Mouse (Mus musculus) c-Kit-positive CD71-positive TER-119-negative erythroid progenitor cells, embryonic 14.5 days (primary cell): ENCODE measurements around the gene Arhgap23.

ENCODE experiments used
- DNase-seq: peaks from one replicate; pipeline ENCODE4 v3.0.0-alpha.2; 2013; ENCODE audit warnings: low read depth

The Arhgap23 gene

DNA sequence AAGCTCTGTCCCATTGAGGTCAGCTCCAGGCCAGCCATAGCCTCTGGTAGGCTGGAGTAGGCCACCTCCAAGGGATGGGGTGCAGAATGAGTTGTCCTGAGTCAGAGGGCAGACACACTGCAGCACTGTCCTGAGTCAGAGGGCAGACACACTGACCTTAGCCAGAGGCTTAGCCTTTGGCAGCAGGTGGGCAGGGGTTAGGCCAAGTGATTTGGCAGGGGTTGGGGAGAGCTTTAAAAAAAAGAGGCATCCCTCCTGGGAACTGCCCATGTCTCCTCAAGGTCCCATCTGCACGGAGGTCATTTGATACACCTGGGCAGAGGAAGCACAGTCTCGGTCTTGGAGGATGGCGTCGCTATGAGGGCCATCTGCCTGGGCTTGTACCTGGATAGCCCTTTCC, 48.7 kb downstream of the Arhgap23 start:
- DNase-seq: no peak

DNA sequence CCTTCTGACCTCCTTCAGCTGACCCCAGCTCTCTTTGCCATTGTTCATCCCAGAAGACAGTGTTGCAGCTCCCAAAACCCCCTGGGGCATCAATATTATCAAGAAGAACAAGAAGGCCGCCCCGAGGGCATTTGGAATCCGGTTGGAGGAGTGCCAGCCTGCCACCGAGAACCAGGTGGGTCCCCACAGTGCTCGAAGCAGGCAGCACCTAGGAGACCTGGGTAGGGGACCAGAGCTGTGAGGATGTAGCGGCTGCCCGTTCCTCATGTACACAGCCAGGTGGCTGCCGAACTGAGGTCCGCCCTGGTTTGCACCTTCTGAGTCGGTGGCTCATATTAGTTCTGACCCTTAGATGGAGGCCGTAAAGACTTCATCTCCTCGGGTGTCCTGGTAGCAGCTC, 50.6 kb downstream of the Arhgap23 start:
- DNase-seq: no peak

DNA sequence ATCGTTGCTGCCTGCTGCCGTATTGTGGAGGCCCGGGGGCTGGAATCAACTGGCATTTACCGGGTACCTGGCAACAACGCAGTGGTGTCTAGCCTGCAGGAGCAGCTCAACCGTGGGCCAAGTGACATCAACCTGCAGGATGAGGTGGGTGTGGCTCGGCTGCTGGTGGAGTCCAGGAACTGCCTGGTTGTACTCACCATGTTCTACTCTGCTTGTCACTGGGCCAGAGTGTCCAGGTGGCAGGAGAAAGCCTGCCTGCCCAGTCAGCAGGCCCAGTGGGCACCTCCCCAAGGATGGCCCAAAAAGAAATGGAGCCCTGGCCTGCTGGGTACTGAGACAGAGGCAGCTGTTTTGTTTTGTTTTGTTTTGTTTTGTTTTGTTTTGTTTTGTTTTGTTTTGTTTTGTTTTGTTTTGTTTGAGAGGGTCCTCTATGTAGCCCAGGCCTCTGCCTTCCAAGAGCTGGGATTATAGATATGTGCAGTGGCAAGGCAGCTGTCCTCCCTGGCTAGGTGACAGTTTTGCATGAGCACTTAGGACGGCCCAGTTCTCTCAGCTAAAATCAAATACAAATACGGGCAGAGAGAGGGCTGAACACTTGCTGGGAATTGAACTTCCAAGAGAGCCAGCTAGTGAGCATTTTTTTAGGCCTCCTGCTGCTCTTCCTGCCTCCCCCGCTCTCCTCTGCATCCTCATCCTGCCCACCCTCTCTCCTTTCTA, 51.3 kb downstream of the Arhgap23 start:
- no peak for DNase-seq

DNA sequence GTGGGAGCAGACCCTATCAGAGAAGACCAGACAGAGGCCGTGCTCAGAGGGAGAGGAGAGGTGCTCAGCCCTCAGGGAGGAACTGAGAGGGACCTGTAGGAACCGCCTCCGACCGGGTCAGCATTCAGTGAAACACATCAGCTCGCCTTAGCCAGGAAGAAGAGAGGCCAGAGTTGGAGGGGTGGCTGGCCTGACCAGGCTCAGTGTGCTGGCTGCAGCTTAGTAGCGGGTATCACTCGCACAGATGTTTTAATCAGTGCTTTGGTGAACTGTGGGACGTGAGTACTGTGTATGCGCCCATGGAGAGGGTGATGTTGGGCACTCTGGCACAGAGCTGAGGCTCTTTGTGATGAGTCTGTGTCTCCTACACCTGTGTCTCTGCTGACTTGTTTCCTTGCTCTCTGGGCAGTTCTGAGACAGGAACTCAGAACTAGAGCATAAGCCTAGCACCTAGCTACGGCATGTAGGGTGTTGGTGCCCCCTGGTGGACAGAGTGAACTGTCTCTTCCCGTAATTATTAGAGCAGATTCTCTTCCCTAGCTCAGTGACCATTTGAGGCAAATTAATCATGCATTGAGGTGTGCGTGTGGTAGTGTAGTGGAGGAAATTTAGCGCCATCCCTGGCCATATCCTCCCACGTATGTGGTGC, 53.4 kb downstream of the Arhgap23 start:
- DNase-seq: peak; percentile 83

DNA sequence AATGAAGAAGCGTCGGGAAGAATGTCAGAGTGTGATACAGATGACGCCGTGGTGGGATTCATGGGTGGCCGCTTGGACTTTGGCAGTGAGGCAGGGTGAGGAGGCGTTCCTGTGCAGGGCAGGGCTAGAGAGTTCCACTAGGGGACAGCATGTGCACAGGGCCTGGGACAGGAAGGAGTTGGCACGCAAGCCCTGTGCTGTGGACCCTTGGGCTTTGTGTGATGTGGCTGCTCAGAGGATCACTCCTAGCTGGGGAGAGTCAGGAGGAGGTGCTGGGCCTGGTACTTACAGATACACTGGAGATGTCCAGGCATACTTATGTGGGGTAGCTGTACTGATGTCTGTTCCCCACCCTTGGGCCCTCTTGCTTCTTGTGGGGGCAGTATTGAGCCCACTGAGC, 54.5 kb downstream of the Arhgap23 start:
- DNase-seq: no peak

DNA sequence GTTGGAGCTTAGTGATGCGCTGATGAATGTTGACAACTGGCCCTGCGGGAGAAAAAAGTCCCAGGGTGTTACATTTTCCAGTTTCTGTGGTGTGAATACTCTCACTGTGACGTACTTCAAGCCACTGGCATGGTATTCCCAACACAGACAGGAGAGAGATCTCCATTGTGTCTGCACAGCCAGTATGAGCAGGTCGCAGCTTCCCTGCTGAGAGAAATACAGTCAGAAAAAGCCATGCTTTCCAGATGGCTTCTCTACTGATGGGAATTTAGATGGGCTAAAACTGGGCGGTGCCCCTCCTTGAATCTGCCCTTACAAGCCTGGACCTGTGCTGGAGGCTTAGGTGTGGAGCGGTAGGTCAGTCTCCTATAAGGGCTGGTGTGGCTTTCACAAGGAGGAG, 55.9 kb downstream of the Arhgap23 start:
- no peak for DNase-seq

DNA sequence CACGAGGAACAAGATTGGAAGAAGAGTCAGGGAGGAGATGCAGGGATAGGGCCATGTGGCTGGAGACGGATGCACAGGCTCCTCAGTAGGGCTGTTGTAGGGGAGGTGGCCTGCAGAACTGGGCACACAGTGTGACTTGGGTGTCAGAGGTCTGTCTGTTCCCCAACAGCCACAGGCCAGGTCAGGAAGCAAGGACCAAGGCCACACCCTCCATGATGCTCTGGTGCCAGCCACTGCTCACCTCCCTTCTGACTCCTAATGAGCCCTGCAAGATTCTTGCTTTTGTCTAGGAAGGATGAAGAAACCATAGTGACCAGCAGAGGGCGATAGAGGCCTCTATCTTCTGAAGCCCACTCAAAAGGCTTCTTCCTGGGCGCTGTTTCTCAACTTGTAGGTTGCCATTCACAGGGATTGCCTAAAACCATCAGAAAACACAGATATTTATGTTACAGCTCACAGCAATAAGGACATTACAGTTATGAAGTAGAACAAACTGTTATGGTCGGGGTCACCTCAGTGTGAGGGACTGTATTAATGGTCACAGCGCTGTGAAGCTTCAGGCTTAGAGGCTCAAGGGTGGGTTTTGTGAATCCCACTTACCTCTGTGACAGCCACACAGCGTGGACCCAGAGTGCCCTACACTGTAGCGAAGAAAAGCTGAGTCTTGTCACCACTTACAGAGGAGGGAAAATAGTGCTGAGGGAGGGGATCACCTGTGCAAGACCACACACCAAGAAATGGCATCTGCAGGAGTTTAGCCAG, 61.2 kb downstream of the Arhgap23 start:
- DNase-seq: peak; percentile 58

DNA sequence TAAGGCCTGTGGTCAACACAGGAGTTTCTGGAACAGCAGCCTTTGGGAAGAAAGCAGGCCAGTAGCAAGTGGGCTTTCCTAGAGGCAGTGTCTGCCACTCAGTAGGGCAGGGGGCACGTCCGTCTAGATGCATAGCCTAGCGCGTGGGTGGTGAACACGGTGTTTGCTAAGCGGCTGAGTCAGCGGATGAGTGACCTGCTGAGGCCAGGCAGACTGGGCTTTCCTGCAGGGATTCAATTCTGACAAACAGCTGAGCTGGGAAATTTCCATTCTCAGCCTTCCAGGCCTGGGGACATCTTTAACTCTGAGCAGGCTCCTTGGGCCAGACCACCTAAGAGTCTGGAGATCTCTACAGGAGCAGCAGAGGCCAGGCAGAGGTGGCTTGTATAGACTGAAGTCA, 62.1 kb downstream of the Arhgap23 start:
- DNase-seq: no peak

DNA sequence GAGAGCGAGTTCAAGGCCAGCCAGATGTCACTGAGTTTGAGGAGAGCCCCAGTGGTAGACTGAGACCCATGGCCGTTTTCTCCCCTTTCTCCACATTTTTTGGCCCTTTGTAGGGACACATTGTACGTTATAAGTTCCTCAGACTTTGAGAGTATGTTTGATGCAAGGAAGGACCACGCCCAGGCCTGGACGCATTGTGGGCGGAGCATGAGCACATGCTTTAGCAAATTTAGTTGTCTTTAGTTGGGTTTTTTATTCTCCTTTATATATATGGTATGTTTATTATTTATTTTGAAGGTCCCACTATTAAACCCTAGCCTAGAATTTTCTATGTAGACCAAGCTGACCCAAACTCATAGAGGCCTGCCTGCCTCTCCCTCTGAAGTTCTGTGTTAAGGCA, 63.0 kb downstream of the Arhgap23 start:
- no peak for DNase-seq

DNA sequence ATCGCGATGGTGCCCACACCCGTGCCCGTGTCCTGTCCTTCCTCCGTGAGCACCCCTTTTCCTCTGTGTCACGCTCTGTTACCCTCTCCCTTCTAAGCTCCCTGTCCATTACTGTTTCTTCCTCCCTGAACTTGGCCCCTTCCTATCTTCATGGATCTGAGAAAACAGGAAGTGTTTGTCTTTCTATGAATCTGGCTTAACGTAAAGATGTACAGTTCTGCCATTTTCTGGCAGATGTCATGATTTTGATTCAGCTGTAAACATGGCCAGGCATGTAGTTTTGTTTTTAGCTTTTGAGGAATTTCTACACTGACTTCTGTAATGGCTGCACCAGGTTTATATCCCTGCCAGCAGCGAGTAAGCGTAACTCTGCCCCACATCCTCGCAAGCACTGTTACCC, 63.8 kb downstream of the Arhgap23 start:
- no peak for DNase-seq

DNA sequence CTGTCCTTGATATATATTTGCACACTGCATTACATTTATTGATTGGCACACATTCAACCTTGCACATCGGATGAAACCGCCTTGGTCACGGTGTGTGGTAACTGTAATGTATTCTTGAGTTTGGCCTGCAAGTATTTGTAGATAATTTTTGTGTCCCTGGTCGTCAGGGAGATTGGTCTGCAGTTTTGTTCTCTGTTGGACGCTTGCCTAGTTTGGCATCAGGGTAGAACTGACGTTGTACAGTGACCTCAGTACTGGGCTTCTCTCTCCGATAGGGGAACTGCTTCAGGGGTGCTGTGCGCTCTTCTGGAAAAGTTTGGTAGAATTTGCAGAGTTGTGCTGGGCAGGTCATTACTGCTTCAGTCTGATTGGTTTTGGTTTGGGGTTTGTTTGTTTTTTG, 64.5 kb downstream of the Arhgap23 start:
- DNase-seq: no peak

DNA sequence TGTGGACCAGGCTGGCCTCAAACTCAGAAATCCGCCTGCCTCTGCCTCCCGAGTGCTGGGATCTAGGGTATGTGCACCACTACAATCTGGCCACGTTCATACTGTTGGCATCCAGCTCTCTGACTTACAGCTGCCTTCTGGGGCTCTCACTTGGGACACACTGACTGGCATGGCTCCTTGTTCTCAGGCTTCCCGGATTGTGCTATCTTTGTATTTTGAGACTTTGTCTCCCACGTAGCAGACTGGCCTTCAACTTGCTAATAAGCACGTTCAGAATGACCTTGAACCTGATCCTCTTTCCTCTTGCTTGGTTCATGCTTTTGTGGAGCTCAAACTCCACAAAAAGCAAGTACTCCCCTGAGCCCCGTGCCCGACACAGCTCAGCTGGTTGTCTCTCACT, 70.3 kb downstream of the Arhgap23 start:
- DNase-seq: no peak

DNA sequence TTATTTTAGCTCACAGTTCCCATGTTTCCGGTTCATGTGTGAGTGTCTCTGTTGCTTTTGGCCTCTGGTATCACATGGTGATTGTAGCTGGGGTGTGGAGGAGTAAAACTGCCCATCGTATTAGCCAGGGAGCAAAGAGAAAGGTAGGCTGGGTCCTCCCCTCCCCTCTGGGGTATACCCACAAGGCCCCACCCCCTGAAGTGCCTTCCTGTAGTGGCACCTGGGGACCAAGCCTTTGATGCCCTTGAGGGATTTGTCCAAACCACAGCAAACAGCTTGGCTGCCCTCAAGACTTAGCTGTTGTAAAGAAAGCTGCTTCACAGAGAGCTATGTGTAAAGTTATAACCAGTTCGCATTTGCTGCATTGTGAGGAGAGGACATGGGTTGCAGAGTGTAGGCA, 72.3 kb downstream of the Arhgap23 start:
- no peak for DNase-seq

DNA sequence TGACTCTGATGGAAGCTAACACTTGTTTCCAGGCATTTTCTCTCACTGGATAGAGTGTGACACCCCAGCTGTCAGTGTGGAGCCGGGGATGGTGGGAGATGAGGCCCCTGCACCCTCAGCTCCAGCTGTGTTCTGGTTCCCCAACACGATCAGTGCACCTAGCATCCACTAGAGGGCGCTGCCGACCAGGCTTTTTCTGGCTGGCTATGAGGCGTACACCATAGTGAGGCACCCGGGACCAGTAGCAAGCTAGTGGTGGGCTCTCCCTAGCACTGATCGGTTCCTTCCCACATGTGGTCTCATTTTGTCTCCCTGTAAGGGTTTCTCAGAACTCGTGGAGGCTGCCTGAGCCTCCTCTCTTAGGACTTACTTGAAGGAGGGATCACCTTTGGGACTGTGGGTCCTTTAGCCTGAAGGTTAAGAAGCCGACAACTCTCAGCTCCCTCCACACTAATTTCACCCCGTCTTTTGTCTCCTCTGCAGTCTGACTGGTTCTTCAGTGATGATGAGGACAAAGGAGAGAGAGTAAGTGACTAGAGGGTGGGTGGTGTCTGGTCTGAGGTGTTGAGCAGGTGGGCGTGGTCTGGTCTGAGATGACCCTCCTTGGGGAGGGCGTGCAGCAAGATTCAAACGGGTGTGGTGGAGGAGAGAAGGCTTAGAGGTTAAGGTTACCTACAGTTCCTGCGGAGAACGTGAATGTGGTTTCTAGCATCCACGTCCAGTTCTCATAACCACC, 74.4 kb downstream of the Arhgap23 start:
- DNase-seq: peak; percentile 58

DNA sequence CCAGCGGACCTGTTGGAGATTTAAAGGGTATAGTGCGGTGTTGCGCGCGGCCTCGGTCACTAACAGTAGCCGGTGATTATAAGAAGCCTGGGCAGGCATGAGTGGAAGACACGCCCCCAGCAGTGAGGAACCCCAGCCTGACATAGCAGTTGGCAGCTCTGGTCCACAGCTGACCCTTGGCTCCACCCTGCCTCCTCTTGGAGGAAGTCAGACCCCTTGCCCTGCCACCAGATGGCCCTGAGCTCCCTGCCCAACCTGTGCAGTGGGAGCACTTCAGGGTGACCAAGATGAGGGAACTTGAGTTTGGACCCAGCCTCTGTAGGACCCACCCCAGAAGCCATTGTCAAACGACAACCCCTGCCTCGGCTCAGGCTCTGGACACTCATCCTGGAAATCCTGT, 76.3 kb downstream of the Arhgap23 start:
- no peak for DNase-seq

DNA sequence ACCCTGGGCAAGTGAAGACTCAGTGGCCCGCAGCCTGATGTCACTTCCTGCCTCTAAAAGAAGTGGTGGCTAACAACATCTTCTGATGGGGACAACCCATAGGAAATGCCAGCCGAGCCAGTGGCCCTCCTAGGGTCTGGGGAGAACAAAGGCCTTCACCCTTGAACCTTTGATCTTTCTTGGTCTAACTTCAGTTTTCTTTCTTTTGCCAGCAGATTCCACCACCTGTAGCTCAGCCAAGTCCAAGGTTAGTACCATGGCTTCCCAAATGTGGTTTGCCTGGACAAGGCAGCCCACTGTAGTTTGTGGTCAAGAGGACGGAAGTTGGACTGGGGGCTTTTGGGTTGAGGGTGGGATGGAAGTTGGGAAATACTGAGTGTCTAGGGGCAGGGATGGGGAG, 77.5 kb downstream of the Arhgap23 start:
- no peak for DNase-seq

DNA sequence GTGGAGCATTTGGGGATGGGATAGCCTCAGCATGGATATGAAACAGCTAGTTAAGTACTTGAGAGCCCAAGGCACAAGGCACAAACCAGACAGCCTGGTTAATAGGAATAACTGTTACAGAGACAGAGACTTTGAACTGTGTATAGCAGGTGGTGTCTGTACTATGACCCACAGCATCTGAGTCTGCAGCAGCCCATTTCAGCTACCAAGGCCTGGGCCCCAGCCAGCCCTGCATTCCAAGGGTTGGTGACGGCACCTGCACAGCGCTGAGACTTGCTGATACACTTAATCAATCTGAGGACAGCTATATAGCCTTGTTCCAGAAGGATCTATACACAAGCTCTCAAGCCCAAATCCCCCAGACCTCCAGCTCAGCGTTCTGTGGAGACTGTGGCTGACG, 82.2 kb downstream of the Arhgap23 start:
- DNase-seq: no peak

DNA sequence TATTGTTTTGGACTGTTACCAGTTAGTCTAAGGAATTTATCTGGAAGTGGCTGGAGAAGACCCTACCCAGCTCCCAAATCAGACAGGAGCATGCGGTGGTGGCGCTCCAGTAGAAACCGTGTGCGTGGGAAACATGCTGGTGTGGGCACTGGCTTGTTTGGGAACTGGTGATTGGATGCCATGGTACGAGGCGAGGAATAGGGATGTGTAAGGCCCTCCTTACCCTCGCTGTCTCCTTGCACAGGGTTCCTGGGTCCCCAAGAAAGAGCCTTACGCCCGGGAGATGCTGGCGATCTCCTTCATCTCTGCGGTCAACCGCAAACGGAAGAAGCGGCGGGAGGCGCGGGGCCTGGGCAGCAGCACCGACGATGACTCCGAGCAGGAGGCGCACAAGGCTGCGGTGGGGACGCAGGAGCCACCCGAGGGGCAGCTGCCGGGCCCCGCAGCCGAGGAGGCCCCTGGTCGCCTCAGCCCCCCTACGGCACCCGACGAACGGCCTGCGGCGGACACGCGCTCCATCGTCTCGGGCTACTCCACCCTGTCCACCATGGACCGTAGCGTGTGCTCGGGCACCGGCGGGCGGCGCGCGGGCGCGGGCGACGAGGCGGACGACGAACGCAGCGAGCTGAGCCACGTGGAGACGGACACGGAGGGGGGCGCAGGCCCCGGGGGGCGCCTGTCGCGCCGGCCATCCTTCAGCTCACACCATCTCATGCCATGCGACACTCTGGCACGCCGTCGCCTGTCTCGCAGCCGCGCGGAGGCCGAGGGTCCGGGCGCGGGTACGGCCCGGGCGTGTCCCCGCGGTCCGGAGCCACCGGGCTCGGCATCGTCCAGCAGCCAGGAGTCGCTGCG, 84.8 kb downstream of the Arhgap23 start, which contains the start of gene 4933428G20Rik:
4933428G20Rik (minus strand) TSS at position 476 of the 855 bp plus-strand sequence.
- DNase-seq: no peak

DNA sequence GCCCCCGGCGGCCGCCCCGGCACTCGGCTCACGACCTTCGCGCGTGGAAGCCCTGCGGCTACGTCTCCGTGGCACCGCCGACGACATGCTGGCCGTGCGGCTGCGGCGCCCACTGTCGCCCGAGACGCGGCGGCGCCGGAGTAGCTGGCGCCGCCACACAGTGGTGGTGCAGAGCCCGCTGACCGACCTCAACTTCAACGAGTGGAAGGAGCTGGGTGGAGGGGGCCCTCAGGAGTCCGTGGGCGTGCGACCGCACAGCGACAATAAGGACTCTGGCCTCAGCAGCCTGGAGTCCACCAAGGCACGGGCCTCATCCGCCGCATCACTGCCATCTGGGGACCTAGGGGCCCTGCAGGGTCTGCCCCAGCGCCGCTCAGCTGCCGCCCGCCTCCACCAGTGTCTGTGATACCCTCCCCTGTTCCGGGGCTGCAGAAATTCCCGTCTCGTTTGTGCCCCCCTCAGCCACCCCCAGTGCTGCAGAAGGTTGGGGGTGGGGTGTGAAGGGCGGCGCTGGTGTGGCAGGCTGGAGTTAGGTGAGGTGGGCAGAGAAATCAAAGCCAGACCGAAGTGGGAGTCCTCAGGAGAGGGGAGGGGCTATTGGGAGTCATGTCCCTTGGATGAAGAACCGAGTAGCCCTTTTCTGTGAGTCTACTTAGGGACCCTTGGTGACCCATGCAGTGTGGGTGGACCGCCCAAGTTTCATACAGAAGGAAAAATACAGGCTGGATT, 85.6 kb downstream of the Arhgap23 start:
- no peak for DNase-seq

DNA sequence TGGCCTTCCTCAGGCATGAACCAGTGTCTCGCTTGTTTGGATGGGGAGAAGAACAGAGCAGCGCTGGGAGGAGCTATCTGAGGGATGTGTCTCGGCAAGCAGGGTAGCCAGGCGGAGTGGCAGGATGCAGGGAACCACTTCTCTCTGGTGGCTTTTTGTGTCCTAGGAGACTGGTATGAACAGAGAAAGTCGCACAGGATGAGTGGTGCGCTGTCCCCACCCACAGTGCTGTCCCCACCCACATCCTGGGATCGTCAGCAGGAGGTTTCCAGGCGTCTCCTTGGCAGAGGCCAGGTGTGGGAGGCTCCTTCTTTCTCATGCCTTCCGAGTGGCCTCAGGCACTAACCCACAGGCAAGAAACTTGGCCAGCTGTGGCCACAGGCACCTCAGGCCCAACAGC, 87.0 kb downstream of the Arhgap23 start:
- DNase-seq: no peak

DNA sequence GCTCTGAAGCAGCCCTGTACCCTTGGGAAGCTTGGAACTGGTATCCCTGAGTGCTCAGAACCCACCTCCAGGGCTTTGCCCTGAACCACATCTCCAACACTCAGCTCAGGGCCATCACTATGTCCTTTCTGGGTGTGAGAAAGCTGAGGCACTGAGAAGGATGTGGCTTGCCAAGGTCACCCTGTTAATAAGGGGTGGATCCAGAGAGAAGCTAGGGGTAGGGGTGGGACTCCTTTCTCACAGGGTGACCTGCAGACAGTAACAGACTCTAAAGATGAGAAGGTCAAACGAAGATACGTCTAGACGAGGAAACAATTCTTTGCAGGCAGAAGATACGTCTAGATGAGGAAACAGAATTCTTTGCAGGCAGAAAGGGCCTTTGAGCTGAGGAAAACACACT, 87.5 kb downstream of the Arhgap23 start:
- no peak for DNase-seq
